Mouse (Mus musculus) hindbrain, embryonic 16.5 days (tissue): ENCODE measurements at regions not wholly inside any gene's neighbourhood (a gene's known extent, or its start where the extent isn't known, plus 50 kb on each side); places are given as distances from the start of the nearest gene placed in this dataset.

Source experiments
- ATAC-seq: fragments of 200-750 bp; cut with Nextera tagmentation; 2 replicates; pipeline ENCODE4 v1.8.0; 2017; ENCODE audit warnings: moderate TSS enrichment, moderate library complexity
- H3K27ac ChIP-seq: fragments of 300-500 bp; sonication (generic); 2 replicates; pipeline ENCODE4 v1.5.1; 2014; ENCODE audit warnings: low read depth, mild to moderate bottlenecking, control low read depth, low read length, moderate library complexity
- H3K27me3 ChIP-seq: fragments of 300-500 bp; sonication (generic); replicated peaks from 2 replicates; pipeline ENCODE4 v1.6.1; 2014; ENCODE audit warnings: low read length; ENCODE audit not compliant: control insufficient read depth, insufficient read depth
- H3K36me3 ChIP-seq: fragments of 300-500 bp; sonication (generic); 2 replicates; pipeline ENCODE4 v1.6.1; 2014; ENCODE audit warnings: mild to moderate bottlenecking, low read length, moderate library complexity, mixed read lengths; ENCODE audit not compliant: control insufficient read depth, insufficient read depth
- H3K4me1 ChIP-seq: fragments of 300-500 bp; sonication (generic); 2 replicates; pipeline ENCODE4 v1.6.1; 2014; ENCODE audit warnings: low read depth, low read length; ENCODE audit not compliant: control insufficient read depth, insufficient read depth
- H3K4me2 ChIP-seq: fragments of 300-500 bp; sonication (generic); 2 replicates; pipeline ENCODE4 v1.6.1; 2014; ENCODE audit warnings: mild to moderate bottlenecking, low read length, control low read depth, moderate library complexity
- H3K4me3 ChIP-seq: fragments of 300-500 bp; sonication (generic); 2 replicates; pipeline ENCODE4 v1.5.1; 2014; ENCODE audit warnings: mild to moderate bottlenecking, low read length, control low read depth, moderate library complexity
- H3K9ac ChIP-seq: fragments of 300-500 bp; sonication (generic); 2 replicates; pipeline ENCODE4 v1.6.1; 2014; ENCODE audit warnings: low read depth, mild to moderate bottlenecking, control low read depth, low read length, moderate library complexity
- H3K9me3 ChIP-seq: fragments of 300-500 bp; sonication (generic); 2 replicates; pipeline ENCODE4 v1.6.1; 2014; ENCODE audit warnings: mild to moderate bottlenecking, low read length, moderate library complexity; ENCODE audit not compliant: control insufficient read depth
- WGBS: fragments of 180-500 bp; shearing (Covaris S2); extraction: QIAGEN DNeasy Blood & Tissue Kit; methylation state at CpG from one replicate; pipeline ENCODE4 v1.1.7; 2014; 5-methylcytosine and 5-hydroxymethylcytosine counted together

DNA sequence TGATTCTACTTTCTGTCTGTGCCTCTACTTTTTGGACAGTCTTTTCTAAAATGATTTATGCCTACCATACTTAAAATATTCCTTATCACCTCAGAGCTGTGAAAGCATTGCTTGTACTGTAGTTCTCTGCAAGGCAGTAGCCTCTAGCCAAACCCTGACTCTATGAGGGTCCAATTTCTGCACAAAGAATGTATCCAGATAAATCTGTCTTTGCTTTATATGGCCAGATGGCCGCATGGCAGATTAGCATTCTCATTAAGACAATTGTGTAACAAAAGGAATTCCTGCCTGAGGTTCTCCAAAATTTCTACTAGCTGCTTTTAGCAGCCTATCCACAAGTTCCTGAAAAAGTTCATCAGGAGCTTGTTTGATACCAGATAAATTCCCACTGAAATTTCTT is 4757.4 kb downstream of the 9330182O14Rik start:
- H3K36me3 ChIP-seq: no peaks in the 10 kb centered on the region
- 38% methylated on average over 1 of the region's 1 CpGs for WGBS
- H3K4me1 ChIP-seq: no peaks in the 10 kb centered on the region
- no peak overlapping the region for H3K4me2 ChIP-seq
- no peak overlapping the region for H3K27ac ChIP-seq
- H3K27me3 ChIP-seq: no peaks in the 10 kb centered on the region
- H3K4me3 ChIP-seq: no peak overlapping the region
- no peak for ATAC-seq
- H3K9me3 ChIP-seq: no peaks in the 10 kb centered on the region
- no peak overlapping the region for H3K9ac ChIP-seq

DNA sequence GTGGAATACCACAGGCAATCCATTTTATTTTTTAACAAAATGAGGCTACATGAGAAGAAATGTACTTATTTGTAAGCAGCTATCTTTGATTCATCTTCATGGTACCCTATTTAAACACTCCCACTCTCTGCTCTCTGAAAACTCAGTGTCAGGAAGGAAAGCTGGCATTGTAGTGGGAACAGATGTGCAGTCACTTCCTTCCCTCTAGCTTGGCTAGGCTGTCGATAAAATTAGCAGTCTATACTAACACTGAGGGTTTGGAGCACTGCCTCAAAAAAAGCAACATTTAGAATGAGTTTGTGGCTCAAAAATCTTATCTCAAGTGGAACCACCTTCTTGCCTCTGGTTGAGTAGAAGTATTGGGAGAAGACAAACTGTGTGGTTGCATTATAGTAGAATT is 4762.1 kb downstream of the 9330182O14Rik start:
- H3K4me2 ChIP-seq: no peak overlapping the region
- WGBS: 63% methylated on average over 1 of the region's 1 CpGs
- H3K36me3 ChIP-seq: no peaks in the 10 kb centered on the region
- H3K4me3 ChIP-seq: no peak overlapping the region
- H3K27me3 ChIP-seq: no peaks in the 10 kb centered on the region
- no peak overlapping the region for H3K9ac ChIP-seq
- ATAC-seq: no peak
- no peak overlapping the region for H3K27ac ChIP-seq
- no peaks in the 10 kb centered on the region for H3K4me1 ChIP-seq
- no peaks in the 10 kb centered on the region for H3K9me3 ChIP-seq

DNA sequence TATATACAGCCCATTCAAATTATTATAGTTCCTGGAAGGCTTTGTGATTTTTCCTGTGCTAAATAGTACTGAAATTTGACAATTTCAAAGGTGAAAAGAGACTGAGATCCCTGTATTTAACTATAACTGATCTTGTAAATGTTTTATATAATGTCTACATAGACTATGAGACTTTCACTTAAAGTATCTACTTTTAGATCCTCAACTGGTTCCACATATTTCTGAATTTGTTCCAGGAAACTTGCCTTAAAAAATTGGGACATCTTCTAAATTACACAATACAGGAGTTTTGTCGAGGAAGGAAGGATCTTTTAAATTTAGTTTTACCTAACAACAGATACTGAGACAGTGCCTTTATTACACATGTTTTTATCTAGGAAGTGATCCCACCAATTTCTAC is 4763.4 kb downstream of the 9330182O14Rik start:
- no peak for ATAC-seq
- Histone ChIP-seq H3K27ac (no peak overlapping the region), H3K36me3 (no peaks in the 10 kb centered on the region), H3K27me3 (no peaks in the 10 kb centered on the region), H3K4me3 (no peak overlapping the region), H3K9ac (no peak overlapping the region), H3K9me3 (no peaks in the 10 kb centered on the region), H3K4me1 (no peaks in the 10 kb centered on the region), H3K4me2 (no peak overlapping the region)
- WGBS: 85% methylated on average over 1 of the region's 1 CpGs

DNA sequence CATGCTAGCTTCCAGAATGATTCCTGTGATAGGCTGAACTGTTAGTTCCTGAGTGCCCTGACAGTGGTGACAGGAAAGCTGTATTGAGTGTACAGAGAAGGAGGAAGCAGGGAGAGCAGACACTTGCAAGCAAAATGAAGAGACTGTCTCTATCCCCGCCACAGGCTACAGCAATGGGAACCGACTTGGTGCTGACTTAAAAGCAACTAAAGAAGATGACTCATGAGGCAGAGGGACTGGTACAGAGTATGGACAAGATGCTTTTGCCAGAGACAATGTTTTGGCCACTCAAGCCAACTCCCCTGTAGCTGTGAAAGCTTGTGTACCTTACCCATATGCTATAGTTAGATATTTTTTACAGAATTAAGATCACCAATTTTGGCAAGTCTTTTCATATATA is 4773.0 kb downstream of the 9330182O14Rik start:
- Histone ChIP-seq H3K9ac (no peak overlapping the region), H3K27me3 (no peaks in the 10 kb centered on the region), H3K9me3 (no peaks in the 10 kb centered on the region), H3K4me1 (no peaks in the 10 kb centered on the region), H3K27ac (no peak overlapping the region), H3K4me2 (no peak overlapping the region), H3K4me3 (no peak overlapping the region), H3K36me3 (no peaks in the 10 kb centered on the region)
- 84% methylated on average over 2 of the region's 2 CpGs for WGBS
- no peak for ATAC-seq

DNA sequence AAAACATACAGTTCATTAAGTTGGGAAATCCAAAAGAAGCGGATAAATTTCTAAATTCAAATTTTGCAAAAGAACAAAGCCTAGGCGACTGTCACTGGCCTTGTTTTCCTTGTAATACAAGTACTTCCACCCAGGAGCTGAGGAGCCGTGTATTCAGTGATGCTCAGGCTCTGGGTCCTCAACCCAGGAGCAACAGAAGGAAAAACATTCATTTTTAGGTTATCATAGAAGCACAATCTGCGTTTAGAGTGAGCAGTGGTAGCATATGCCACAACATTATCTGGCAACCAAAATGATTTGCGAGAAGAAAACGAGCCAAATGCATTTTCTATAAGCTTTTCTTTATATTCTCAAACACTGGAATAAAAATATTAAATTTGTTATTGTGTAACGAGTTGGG is 4779.3 kb downstream of the 9330182O14Rik start:
- H3K36me3 ChIP-seq: no peaks in the 10 kb centered on the region
- no peaks in the 10 kb centered on the region for H3K4me1 ChIP-seq
- ATAC-seq: no peak
- H3K4me2 ChIP-seq: no peak overlapping the region
- H3K9me3 ChIP-seq: no peaks in the 10 kb centered on the region
- no peaks in the 10 kb centered on the region for H3K27me3 ChIP-seq
- H3K4me3 ChIP-seq: no peak overlapping the region
- H3K9ac ChIP-seq: no peak overlapping the region
- WGBS: 86% methylated on average over 7 of the region's 7 CpGs
- H3K27ac ChIP-seq: no peak overlapping the region

DNA sequence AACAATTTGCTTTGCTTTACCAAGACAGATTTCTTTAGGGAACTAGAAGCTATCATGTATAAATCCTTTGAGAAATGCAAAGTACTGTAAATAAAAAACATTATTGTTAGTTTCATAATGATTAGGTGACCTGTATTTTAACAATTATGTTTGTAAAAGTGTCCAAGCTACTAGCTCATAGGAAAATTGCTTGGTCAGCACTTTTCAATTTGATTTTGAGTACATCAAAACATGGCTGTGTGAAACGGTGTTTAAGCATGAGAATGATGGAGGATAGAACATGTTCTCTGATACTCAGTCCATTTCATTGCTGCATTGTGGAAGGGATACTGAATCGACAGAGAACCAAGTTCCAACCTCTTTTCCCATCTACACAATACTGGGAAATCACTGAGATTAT is 4780.8 kb downstream of the 9330182O14Rik start:
- Histone ChIP-seq H3K36me3 (no peaks in the 10 kb centered on the region), H3K27ac (no peak overlapping the region), H3K4me3 (no peak overlapping the region), H3K4me1 (no peaks in the 10 kb centered on the region), H3K27me3 (no peaks in the 10 kb centered on the region), H3K9ac (no peak overlapping the region), H3K4me2 (no peak overlapping the region), H3K9me3 (no peaks in the 10 kb centered on the region)
- no peak for ATAC-seq
- WGBS: 86% methylated on average over 2 of the region's 2 CpGs

DNA sequence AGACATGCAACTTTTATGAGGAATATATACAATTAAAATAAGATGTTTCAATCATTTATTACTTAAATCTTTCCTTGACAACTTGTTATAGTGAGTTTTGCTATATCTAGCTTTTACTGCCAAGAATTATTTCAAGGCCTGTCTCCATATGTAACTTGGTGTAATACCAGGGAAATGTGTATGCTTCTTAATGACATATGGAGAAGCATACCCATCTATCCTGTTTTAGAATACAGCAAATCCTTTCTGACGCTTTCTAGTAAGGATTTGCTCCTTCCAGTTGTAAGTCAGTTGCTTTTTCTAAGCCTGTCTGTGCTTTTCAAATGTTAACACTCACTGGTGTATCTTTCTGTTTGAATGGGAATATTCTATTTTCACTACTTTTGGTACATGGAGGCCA is 4782.3 kb downstream of the 9330182O14Rik start:
- ATAC-seq: no peak
- no peak overlapping the region for H3K9ac ChIP-seq
- no peak overlapping the region for H3K4me3 ChIP-seq
- H3K9me3 ChIP-seq: no peaks in the 10 kb centered on the region
- no peak overlapping the region for H3K27ac ChIP-seq
- 98% methylated on average over 1 of the region's 1 CpGs for WGBS
- no peaks in the 10 kb centered on the region for H3K4me1 ChIP-seq
- H3K27me3 ChIP-seq: no peaks in the 10 kb centered on the region
- H3K36me3 ChIP-seq: no peaks in the 10 kb centered on the region
- H3K4me2 ChIP-seq: no peak overlapping the region

DNA sequence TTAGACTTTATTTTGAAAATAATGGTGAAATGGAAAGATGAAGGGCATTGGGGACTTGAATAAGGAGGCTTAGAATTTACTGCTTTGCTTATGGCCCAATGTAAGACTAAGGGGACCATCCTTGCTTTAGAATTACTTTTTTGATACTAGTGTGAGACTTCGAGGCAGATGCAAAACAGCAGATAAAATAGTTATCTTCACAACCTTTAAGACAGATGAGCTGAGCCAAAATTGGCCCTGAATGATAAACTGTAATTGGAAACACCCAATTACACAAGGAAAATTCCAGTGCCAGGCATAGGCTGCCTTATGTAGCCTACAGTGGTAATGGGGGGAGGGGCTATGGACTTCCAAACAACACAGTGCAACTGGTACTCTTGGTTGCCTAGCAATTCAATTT is 4790.5 kb downstream of the 9330182O14Rik start:
- Histone ChIP-seq H3K4me2 (no peak overlapping the region), H3K27ac (no peak overlapping the region), H3K27me3 (no peaks in the 10 kb centered on the region), H3K4me1 (no peaks in the 10 kb centered on the region), H3K9me3 (no peaks in the 10 kb centered on the region), H3K9ac (no peak overlapping the region), H3K36me3 (no peaks in the 10 kb centered on the region), H3K4me3 (no peak overlapping the region)
- 98% methylated on average over 1 of the region's 1 CpGs for WGBS
- ATAC-seq: no peak

DNA sequence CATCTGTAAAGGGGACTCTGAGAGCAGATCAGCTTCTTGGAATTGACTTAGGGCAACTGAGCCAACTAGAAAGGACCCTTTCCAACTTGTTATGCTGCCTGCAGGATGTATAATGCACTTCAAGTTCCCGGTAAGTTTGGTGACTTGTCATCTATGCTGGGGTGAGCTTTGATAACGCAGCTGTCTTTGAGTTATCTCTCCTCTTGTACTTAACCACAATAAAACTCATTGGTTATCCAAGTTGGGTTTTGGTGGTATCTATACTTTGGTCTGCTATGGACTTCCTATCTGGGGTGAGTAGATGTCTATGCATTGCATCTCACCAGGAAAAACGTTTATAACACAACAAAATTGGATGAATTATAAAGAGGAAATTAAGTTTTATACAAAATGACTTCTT is 4792.9 kb downstream of the 9330182O14Rik start:
- H3K36me3 ChIP-seq: no peaks in the 10 kb centered on the region
- no peak overlapping the region for H3K4me2 ChIP-seq
- H3K9ac ChIP-seq: no peak overlapping the region
- H3K27me3 ChIP-seq: no peaks in the 10 kb centered on the region
- H3K4me3 ChIP-seq: no peak overlapping the region
- no peak overlapping the region for H3K27ac ChIP-seq
- 86% methylated on average over 3 of the region's 3 CpGs for WGBS
- H3K4me1 ChIP-seq: no peaks in the 10 kb centered on the region
- no peak for ATAC-seq
- H3K9me3 ChIP-seq: no peaks in the 10 kb centered on the region

DNA sequence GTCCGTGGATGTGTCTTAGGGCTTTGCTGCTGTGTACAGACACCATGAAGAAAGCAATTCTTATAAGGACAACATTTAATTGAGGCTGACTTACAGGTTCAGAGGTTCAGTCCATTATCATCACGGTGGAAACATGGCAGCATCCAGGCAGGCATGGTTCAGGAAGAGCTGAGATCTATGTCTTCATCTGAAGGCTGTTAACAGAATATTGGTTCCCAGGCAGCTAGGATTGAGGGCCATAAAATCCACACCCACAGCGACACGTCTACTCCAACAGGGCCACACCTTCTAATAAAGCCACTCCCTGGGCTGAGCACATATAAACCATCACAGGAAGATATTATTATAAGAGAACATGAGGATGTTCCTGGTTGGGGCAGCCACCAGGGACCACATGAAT is 4814.5 kb downstream of the 9330182O14Rik start:
- H3K36me3 ChIP-seq: no peaks in the 10 kb centered on the region
- no peaks in the 10 kb centered on the region for H3K27me3 ChIP-seq
- no peak for ATAC-seq
- 90% methylated on average over 4 of the region's 4 CpGs for WGBS
- H3K9ac ChIP-seq: no peak overlapping the region
- H3K9me3 ChIP-seq: no peaks in the 10 kb centered on the region
- no peaks in the 10 kb centered on the region for H3K4me1 ChIP-seq
- H3K4me3 ChIP-seq: no peak overlapping the region
- H3K4me2 ChIP-seq: no peak overlapping the region
- H3K27ac ChIP-seq: no peak overlapping the region
